Mouse (Mus musculus) heart, postnatal 0 days (tissue): ENCODE measurements at regions not wholly inside any gene's neighbourhood (a gene's known extent, or its start where the extent isn't known, plus 50 kb on each side); places are given as distances from the start of the nearest gene placed in this dataset.

Experiments
- ATAC-seq: fragments of 200-750 bp; cut with Nextera tagmentation; 2 replicates; pipeline ENCODE4 v1.8.0; 2017; ENCODE audit warnings: low read depth, moderate number of reproducible peaks, moderate library complexity; ENCODE audit not compliant: insufficient read depth
- DNase-seq: peaks from one replicate; pipeline ENCODE4 v3.0.0-alpha.2; 2016; ENCODE audit warnings: low spot score
- H3K27ac ChIP-seq: fragments of 300-500 bp; sonication (generic); 2 replicates; pipeline ENCODE4 v1.5.1; 2014; ENCODE audit warnings: low read depth, mild to moderate bottlenecking
- H3K27me3 ChIP-seq: fragments of 300-500 bp; sonication (generic); 2 replicates; pipeline ENCODE4 v1.6.1; 2014; ENCODE audit warnings: low read length, mixed read lengths; ENCODE audit not compliant: control insufficient read depth, insufficient read depth
- H3K36me3 ChIP-seq: fragments of 300-500 bp; sonication (generic); replicated peaks from 2 replicates; pipeline ENCODE4 v1.6.1; 2014; ENCODE audit warnings: low read length, mixed read lengths; ENCODE audit not compliant: control insufficient read depth, insufficient read depth
- H3K4me1 ChIP-seq: fragments of 300-500 bp; sonication (generic); 2 replicates; pipeline ENCODE4 v1.6.1; 2014; ENCODE audit warnings: antibody characterized with exemption; ENCODE audit not compliant: control insufficient read depth, insufficient read depth
- H3K4me2 ChIP-seq: fragments of 300-500 bp; sonication (generic); 2 replicates; pipeline ENCODE4 v1.6.1; 2014; ENCODE audit warnings: low read depth, mild to moderate bottlenecking, low read length, moderate library complexity
- H3K4me3 ChIP-seq: fragments of 300-500 bp; sonication (generic); 2 replicates; pipeline ENCODE4 v1.5.1; 2014; ENCODE audit warnings: low read depth, low read length
- H3K9ac ChIP-seq: fragments of 300-500 bp; sonication (generic); replicated peaks from 2 replicates; pipeline ENCODE4 v1.6.1; 2014; ENCODE audit warnings: low read depth, low read length, mixed read lengths
- H3K9me3 ChIP-seq: fragments of 300-500 bp; sonication (generic); replicated peaks from 2 replicates; pipeline ENCODE4 v1.6.1; 2016; ENCODE audit warnings: low read length; ENCODE audit not compliant: control insufficient read depth
- CTCF ChIP-seq: IDR thresholded peaks from 2 replicates; pipeline ENCODE4 v1.5.1; 2016; ENCODE audit warnings: antibody characterized with exemption, control low read depth, low read depth
- EP300 ChIP-seq: IDR thresholded peaks from 2 replicates; pipeline ENCODE4 v1.6.1; 2016; ENCODE audit warnings: antibody characterized with exemption, low read depth
- WGBS: fragments of 180-500 bp; shearing (Covaris S2); extraction: QIAGEN DNeasy Blood & Tissue Kit; methylation state at CpG from one replicate; pipeline ENCODE4 v1.1.7; 2014; 5-methylcytosine and 5-hydroxymethylcytosine counted together

- Histone ChIP-seq H3K9me3 (0 out of 2 replicates have a peak, but pooled peaks cover 5% of the 10 kb centered on the region), H3K4me3 (no peak overlapping the region), H3K9ac (no peak overlapping the region), H3K36me3 (no peaks in the 10 kb centered on the region), H3K4me1 (peaks cover 6% of the 10 kb centered on the region; the same call in 1 of the 2 replicates), H3K27ac (no peak overlapping the region), H3K4me2 (no peak overlapping the region), H3K27me3 (no peaks in the 10 kb centered on the region)
- TF ChIP-seq CTCF: no peak
- no peak for TF ChIP-seq EP300
- ATAC-seq: no peak
- 89% methylated on average over 9 of the region's 9 CpGs for WGBS
- DNase-seq: no peak
Measured at GRCm38 (mm10) chr10:95015298-95015951, 70.8 kb upstream of the Plxnc1 start.

DNA sequence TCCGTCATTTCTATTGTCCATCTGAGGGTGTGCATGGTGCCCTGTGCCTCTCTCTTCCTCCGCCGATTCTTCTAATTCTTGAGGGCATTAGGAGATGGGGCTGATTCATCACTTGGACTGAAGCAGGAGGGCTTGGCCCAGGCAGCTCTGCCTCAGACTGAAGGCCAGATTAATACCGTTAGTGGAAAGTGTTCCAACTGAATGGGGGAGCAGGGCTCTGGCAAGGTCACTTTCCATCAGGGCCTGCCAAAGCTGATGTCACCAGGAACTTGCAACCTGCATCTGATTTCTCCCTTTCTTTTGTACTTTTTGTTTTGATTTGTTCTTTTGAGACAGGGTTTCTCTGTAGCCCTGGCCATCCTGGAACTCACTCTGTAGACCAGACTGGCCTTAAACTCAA, 69.3 kb upstream of the Plxnc1 start:
- H3K9ac ChIP-seq: no peak overlapping the region
- 45% methylated on average over 4 of the region's 4 CpGs for WGBS
- no peak overlapping the region for H3K4me2 ChIP-seq
- H3K4me3 ChIP-seq: no peak overlapping the region
- DNase-seq (peak; percentile 66), ATAC-seq (peak; percentile 69)
- no peak for TF ChIP-seq CTCF
- TF ChIP-seq EP300: no peak
- no peaks in the 10 kb centered on the region for H3K27me3 ChIP-seq
- H3K9me3 ChIP-seq: 0 out of 2 replicates have a peak, but pooled peaks cover 5% of the 10 kb centered on the region
- peaks cover 6% of the 10 kb centered on the region; the same call in 1 of the 2 replicates for H3K4me1 ChIP-seq
- peak overlapping the region; percentile 59 for H3K27ac ChIP-seq
- H3K36me3 ChIP-seq: no peaks in the 10 kb centered on the region

GRCm38 (mm10) chr10:95013213-95013915, 68.7 kb upstream of the Plxnc1 start:
- 79% methylated on average over 11 of the region's 11 CpGs for WGBS
- H3K4me1 ChIP-seq: peaks cover 6% of the 10 kb centered on the region; the same call in 1 of the 2 replicates
- DNase-seq: peak; percentile 44
- ATAC-seq: no peak
- H3K27ac ChIP-seq: peak overlapping the region; percentile 59
- no peaks in the 10 kb centered on the region for H3K36me3 ChIP-seq
- no peak overlapping the region for H3K9ac ChIP-seq
- H3K27me3 ChIP-seq: no peaks in the 10 kb centered on the region
- TF ChIP-seq EP300 (no peak), CTCF (no peak)
- no peak overlapping the region for H3K4me2 ChIP-seq
- 0 out of 2 replicates have a peak, but pooled peaks cover 5% of the 10 kb centered on the region for H3K9me3 ChIP-seq
- H3K4me3 ChIP-seq: no peak overlapping the region

DNA sequence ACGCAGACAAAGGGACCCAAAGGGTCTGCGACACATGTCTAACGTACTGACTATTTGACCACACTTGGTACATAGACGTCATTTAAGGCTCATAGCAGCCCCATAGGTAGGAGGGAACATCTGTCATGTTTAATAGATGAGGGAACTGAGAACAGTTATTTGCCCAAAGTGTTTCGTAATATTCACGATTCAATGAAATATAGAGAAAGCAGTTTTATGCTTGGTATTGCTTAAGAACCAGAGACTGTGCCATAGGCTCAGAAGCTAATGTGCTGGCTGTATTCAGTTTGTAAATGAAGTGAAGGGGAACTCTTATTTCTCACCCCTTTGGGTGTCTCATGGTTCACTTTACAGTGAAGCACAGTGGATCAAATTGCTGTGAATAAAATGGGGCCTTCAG, 65.7 kb upstream of the Plxnc1 start:
- H3K4me3 ChIP-seq: no peak overlapping the region
- H3K27me3 ChIP-seq: no peaks in the 10 kb centered on the region
- H3K9me3 ChIP-seq: no peaks in the 10 kb centered on the region
- H3K36me3 ChIP-seq: no peaks in the 10 kb centered on the region
- H3K4me1 ChIP-seq: peaks cover 6% of the 10 kb centered on the region; the same call in 1 of the 2 replicates
- TF ChIP-seq CTCF (no peak), EP300 (no peak)
- ATAC-seq (no peak), DNase-seq (no peak)
- no peak overlapping the region for H3K27ac ChIP-seq
- H3K9ac ChIP-seq: no peak overlapping the region
- no peak overlapping the region for H3K4me2 ChIP-seq
- 90% methylated on average over 6 of the region's 6 CpGs for WGBS

- no peak for TF ChIP-seq CTCF
- TF ChIP-seq EP300: no peak
- no peaks in the 10 kb centered on the region for H3K36me3 ChIP-seq
- peaks cover 8% of the 10 kb centered on the region; the same call in 1 of the 2 replicates for H3K4me1 ChIP-seq
- no peaks in the 10 kb centered on the region for H3K27me3 ChIP-seq
- H3K9ac ChIP-seq: no peak overlapping the region
- ATAC-seq (no peak), DNase-seq (no peak)
- no peak overlapping the region for H3K4me3 ChIP-seq
- 63% methylated on average over 1 of the region's 1 CpGs for WGBS
- no peaks in the 10 kb centered on the region for H3K9me3 ChIP-seq
- H3K4me2 ChIP-seq: no peak overlapping the region
- H3K27ac ChIP-seq: no peak overlapping the region
Measured at GRCm38 (mm10) chr10:95009081-95009480, 64.4 kb upstream of the Plxnc1 start.
